Mouse (Mus musculus): Measurements from ENCODE around the gene Abhd8. TPM values are rescaled to one million over a fixed set of nuclear protein-coding genes. Genes with fewer than 3 reads are reported as not detected.

The Abhd8 gene
- 24.9 and 28.3 TPM in 2 replicates for polyA plus RNA-seq (2015; fragmentation: Nextera tagmentation; extraction: Ambion mirVana)

DNA sequence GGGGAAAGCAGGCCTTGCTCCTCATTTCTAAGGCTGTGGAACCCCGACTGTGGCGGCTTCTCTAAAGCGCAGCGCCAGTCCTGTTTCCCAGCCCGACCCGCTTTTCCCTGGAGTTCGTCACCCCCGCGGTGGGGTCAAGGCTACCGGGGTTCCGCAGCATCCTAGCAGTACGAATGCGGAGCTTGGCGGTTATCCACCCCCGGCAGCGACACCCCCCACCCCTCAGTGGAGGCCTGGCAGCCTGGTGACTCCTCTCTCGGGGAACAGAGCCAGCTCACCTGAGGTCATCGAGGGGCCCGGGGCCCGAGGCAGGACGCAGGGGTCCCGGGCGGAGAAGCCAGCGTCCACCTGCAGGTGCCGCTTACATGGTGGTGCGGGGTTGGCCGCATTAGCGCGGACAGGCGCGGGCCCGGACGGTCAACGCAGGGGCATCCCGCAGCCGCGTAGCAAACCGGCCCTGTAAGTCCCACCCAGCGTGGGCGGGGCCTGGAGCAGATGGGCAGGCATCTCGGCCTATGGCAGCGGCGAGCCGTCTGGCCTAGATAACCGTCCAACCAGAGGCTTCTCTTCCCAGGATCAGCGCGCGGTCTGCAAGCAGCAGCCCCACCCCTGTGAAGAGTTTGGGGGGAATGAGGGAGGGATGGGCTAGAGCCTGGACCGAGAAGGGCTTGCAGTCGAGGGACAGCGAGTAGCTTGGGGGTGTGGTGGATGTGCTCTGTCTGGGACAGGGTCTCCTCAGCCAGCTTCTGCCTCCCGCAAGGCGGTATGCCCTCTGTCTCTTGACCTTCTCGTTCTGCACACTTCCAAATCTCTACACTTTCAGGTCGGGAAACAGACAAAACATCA is at the start of gene Abhd8:
TSS of gene Abhd8 (minus strand) at position 468 of the 846 bp plus-strand sequence.

GRCm38 (mm10) chr8:71511644-71512043 is 48.2 kb upstream of the Abhd8 start, which contains the start of gene Plvap:
TSS of gene Plvap (minus strand) at chr8:71511752.

GRCm38 (mm10) chr8:71487691-71488445 is 24.4 kb upstream of the Abhd8 start, which contains the start of gene Gtpbp3:
TSS of gene Gtpbp3 (plus strand) at chr8:71488103.

DNA sequence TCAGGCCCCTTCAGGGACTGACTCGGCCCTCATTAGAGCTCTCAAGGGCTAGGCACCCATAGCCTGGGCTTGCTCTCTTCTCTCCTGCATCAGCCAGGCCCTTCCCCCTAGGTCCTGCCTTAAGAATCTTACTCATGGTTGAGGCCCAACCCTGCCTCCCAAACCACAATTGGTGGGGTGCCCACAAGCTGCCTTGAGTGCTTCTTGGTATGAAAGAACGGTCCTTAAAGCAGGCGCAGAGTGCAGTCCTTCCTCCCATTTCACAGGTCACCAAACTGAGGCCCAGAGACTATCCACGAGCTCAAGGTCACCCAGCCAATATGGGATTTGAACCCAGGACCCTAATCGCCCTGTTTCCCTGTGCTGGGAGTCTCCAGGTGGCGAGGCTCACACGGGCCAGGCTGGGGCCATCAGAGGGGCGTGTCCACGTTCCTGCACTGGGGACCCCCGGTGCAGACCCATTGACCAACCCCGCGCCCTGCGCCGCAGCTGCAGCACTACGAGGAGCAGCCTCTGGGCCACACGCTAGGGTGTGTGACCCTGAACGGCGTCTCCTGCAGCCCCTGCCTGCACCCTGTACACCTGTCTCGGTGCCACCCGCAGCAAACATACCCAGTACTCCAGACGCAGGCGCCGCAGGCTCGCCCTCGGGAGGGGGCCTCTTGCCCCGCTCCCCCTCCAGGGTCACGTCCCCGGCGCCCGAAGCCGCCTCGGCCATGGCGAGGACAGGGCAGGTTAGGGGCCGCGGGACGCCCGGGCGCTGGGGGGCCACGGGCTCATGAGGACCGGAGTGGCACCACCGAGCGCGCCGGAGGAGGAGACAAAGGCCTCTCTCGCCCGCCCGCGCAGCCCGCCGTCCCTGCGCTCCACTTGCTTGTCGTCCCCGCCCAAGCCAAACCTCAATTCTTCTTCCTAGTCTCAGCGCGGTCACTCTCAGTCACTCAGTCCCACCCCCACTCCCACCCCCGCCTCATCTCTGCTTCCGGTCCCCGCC is 22.0 kb upstream of the Abhd8 start, which contains the start of gene Ano8:
TSS of gene Ano8 (minus strand) at position 822 of the 994 bp plus-strand sequence.

GRCm38 (mm10) chr8:71468916-71469315 is 5.5 kb upstream of the Abhd8 start, which contains the start of gene Dda1:
TSS of gene Dda1 (plus strand) at chr8:71469199.

DNA sequence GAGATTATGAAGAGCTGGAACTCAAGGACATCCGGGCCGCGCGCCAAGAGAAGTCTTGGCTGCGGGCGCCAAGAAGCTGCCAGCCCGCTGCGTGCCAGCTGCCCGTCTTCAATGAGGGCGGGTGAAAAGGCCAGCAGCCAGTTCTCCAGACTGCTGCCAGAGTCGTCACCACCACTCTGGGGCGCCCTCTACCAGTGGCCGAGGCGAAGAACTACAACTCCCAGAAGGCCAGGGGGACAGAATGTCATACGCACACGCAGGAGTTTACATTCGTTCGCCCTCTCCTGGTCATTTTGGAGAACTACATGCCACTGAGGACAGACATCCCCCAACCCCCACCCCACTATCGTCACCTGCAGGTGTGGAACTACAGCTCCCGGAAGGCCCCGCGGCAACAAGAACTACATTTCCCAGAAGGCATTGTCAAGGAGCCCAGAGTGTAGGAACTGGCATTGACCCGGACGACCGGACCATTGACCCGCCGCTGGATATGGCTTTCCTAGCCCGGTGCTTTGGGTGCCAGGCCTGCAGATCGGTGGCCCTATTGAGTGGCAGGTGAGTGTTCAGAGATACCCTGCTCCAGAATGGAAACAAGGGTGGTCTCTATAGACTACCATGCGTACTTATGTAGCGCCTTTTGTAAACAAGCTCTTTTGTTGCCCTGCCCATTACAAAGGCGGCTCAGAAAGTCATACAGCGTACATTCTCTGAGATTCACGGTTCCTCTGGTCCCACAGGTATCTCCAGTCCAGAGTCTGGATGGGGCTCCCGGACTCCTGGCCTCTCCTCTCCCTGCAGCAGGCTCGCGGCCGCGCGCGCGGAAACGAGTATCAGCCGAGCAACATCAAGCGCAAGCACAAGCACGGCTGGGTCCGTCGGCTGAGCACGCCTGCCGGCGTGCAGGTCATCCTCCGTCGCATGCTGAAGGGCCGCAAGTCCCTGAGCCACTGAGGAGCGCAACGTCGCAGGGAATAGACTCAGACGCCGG is 1.4 kb upstream of the Abhd8 start, which contains the start of gene Mrpl34:
TSS of gene Mrpl34 (plus strand) at position 447 of the 988 bp plus-strand sequence.

Other genes with a start within 250 kb of the Abhd8 start
- gene Myo9b, start 190.9 kb downstream of the Abhd8 start, polyA plus RNA-seq (2015; fragmentation: Nextera tagmentation; extraction: Ambion mirVana): 11.9 and 13.6 TPM in 2 replicates
- gene Haus8, start 190.7 kb downstream of the Abhd8 start, polyA plus RNA-seq (2015; fragmentation: Nextera tagmentation; extraction: Ambion mirVana): 21.3 and 24.6 TPM in 2 replicates
- 89.1 and 89.4 TPM in 2 replicates for gene Use1, start 96.8 kb downstream of the Abhd8 start, polyA plus RNA-seq (2015; fragmentation: Nextera tagmentation; extraction: Ambion mirVana)
- 5.5 and 5.7 TPM in 2 replicates for gene Ocel1, start 92.4 kb downstream of the Abhd8 start, polyA plus RNA-seq (2015; fragmentation: Nextera tagmentation; extraction: Ambion mirVana)
- 55.5 and 56.4 TPM in 2 replicates for gene Nr2f6, start 81.7 kb downstream of the Abhd8 start, polyA plus RNA-seq (2015; fragmentation: Nextera tagmentation; extraction: Ambion mirVana)
- gene Ushbp1, start 67.9 kb downstream of the Abhd8 start, polyA plus RNA-seq (2015; fragmentation: Nextera tagmentation; extraction: Ambion mirVana): 4.6 and 5.8 TPM in 2 replicates
- gene Babam1, start 66.8 kb downstream of the Abhd8 start, polyA plus RNA-seq (2015; fragmentation: Nextera tagmentation; extraction: Ambion mirVana): 62.9 and 66.6 TPM in 2 replicates
- 4.8 and 6.5 TPM in 2 replicates for gene Ankle1, start 57.6 kb downstream of the Abhd8 start, polyA plus RNA-seq (2015; fragmentation: Nextera tagmentation; extraction: Ambion mirVana)
- 80.4 and 81.5 TPM in 2 replicates for gene Mrpl34, start 1.3 kb upstream of the Abhd8 start, polyA plus RNA-seq (2015; fragmentation: Nextera tagmentation; extraction: Ambion mirVana)
- 74.3 and 86.1 TPM in 2 replicates for gene Dda1, start 5.5 kb upstream of the Abhd8 start, polyA plus RNA-seq (2015; fragmentation: Nextera tagmentation; extraction: Ambion mirVana)
- 1.0 and 1.1 TPM in 2 replicates for gene Ano8, start 22.3 kb upstream of the Abhd8 start, polyA plus RNA-seq (2015; fragmentation: Nextera tagmentation; extraction: Ambion mirVana)
- 9.3 and 9.9 TPM in 2 replicates for gene Gtpbp3, start 24.4 kb upstream of the Abhd8 start, polyA plus RNA-seq (2015; fragmentation: Nextera tagmentation; extraction: Ambion mirVana)
- 12.9 and 13.2 TPM in 2 replicates for gene Plvap, start 48.1 kb upstream of the Abhd8 start, polyA plus RNA-seq (2015; fragmentation: Nextera tagmentation; extraction: Ambion mirVana)
- gene Ccdc194, start 62.1 kb upstream of the Abhd8 start, polyA plus RNA-seq (2015; fragmentation: Nextera tagmentation; extraction: Ambion mirVana): 0.19 TPM in 1 of 2 replicates, not detected in the other
- 48.3 and 59.8 TPM in 2 replicates for gene Bst2, start 73.8 kb upstream of the Abhd8 start, polyA plus RNA-seq (2015; fragmentation: Nextera tagmentation; extraction: Ambion mirVana)
- gene Mvb12a, start 79.3 kb upstream of the Abhd8 start, polyA plus RNA-seq (2015; fragmentation: Nextera tagmentation; extraction: Ambion mirVana): 79.7 and 86.3 TPM in 2 replicates
- gene Tmem221, start 95.2 kb upstream of the Abhd8 start, polyA plus RNA-seq (2015; fragmentation: Nextera tagmentation; extraction: Ambion mirVana): 0.57 and 0.63 TPM in 2 replicates
- not detected in 2 replicates for gene Nxnl1, start 102.9 kb upstream of the Abhd8 start, polyA plus RNA-seq (2015; fragmentation: Nextera tagmentation; extraction: Ambion mirVana)
- 17.5 and 21.1 TPM in 2 replicates for gene Slc27a1, start 105.2 kb upstream of the Abhd8 start, polyA plus RNA-seq (2015; fragmentation: Nextera tagmentation; extraction: Ambion mirVana)
- gene Pgls, start 128.5 kb upstream of the Abhd8 start, polyA plus RNA-seq (2015; fragmentation: Nextera tagmentation; extraction: Ambion mirVana): 222 and 225 TPM in 2 replicates
- gene Fam129c, start 134.0 kb upstream of the Abhd8 start, polyA plus RNA-seq (2015; fragmentation: Nextera tagmentation; extraction: Ambion mirVana): 0.71 and 1.7 TPM in 2 replicates
- gene Colgalt1, start 147.3 kb upstream of the Abhd8 start, polyA plus RNA-seq (2015; fragmentation: Nextera tagmentation; extraction: Ambion mirVana): 60.6 and 64.6 TPM in 2 replicates
- gene Unc13a, start 208.1 kb upstream of the Abhd8 start, polyA plus RNA-seq (2015; fragmentation: Nextera tagmentation; extraction: Ambion mirVana): 0.49 and 0.68 TPM in 2 replicates
- gene Jak3, start 212.6 kb upstream of the Abhd8 start, polyA plus RNA-seq (2015; fragmentation: Nextera tagmentation; extraction: Ambion mirVana): 5.7 and 6.5 TPM in 2 replicates
- 2.5 TPM in 2 replicates for gene Insl3, start 225.6 kb upstream of the Abhd8 start, polyA plus RNA-seq (2015; fragmentation: Nextera tagmentation; extraction: Ambion mirVana)
- gene B3gnt3, start 238.1 kb upstream of the Abhd8 start, polyA plus RNA-seq (2015; fragmentation: Nextera tagmentation; extraction: Ambion mirVana): 4.4 TPM in 2 replicates

Measured in urinary bladder, postnatal 0 days (tissue).